Mouse (Mus musculus) kidney, postnatal 25 days (tissue): Measurements from ENCODE around the gene Adamts12.
A peak's percentile ranks its signal among the peaks of the same experiment; 100 is the strongest.

ENCODE experiments used
- DNase-seq, 2 experiments: peaks; one replicate each; pipeline ENCODE4 v3.0.0; 2021; ENCODE audit warnings: mixed read lengths in 2 of 2

The Adamts12 gene

DNA sequence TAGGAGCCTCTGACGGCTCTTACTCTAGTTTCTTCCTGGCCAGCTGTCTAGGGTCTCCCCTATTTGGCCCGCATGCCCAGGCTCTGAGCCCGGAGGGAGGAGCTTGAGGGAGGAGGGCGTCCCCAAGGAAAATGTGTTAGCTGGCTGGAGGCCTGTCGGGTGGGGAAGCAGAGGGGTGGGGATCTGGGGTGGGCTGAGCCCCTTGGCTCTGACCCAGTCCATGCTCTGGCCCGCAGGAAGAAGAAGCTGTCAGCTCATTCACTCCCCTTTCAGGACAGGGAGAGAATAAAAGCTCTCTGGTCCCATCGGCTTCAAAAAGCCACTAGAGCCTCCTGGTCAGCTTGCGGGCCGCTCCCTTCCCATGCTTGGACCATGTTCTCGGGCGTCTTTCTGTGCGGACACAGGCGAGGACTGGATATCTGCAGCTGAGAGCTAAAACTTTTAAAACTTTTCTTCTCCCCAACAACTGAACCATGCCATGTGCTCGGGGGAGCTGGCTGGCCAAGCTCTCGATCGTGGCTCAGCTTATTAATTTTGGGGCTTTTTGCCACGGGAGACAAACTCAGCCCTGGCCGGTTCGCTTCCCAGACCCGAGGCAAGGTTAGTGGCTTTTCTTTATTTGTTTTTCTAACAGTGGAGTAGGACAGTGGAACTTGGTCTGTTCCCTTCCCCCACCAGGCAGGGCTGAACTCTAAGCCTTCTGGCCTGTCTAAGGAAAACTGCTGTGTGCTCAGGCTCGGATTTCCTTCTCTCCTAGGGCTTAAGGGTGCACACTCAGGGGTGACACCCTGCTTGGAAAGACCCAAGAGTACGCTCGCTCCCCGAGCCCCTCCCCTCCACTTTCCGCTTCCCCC is at the start of gene Adamts12:
Gene Adamts12 (plus strand): TSS at position 233 of the 854 bp plus-strand sequence.
- peak; percentile 73 to 83 for DNase-seq

DNA sequence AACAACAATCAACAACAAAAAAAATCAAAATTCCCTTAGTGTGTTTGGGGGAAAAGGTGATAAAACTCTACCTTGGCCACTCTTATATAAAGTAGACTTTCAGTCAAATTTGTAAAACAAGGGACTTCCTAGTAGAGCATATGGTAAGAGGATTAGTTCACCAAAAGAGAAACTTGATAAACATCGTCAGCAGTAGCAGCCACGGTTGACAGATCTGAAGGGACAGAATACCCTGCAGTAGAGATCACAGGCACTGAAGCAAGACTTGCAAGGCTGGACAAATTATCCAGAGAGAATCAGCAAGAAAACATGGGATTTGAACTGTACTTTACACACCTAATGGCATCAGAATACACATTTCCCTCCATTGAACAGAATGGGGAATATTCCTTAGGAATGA is 49.7 kb upstream of the Adamts12 start:
- DNase-seq, result no peak

- peak in 1 of 2 experiments; percentile 14 for DNase-seq
These were observed 37.6 kb upstream of the Adamts12 start for GRCm38 (mm10) chr15:11026801-11027561.

DNA sequence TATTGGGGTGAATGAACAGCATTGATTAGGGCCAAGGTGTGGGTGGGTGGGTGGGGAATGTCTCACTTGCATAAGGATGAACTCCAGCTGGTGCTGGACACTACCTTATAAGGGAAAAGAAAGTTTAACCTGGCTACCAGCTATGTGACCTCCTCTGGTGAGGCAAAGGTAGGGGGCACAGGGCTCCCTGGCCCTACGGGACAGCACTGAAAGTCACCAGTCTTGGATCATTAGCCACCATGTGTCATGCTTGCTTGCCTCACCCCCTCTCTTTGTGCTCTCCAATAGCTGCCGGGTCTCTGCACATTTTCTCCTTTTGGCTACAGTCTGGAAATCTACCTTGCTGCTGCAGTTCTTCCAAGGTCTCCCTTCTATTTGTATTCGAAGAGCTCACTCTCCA is 34.4 kb upstream of the Adamts12 start:
- no peak for DNase-seq

- DNase-seq, result no peak
These were observed 28.6 kb upstream of the Adamts12 start for GRCm38 (mm10) chr15:11035947-11036474.

GRCm38 (mm10) chr15:11036535-11037375 is 27.8 kb upstream of the Adamts12 start:
- no peak for DNase-seq

- DNase-seq, result no peak
These were observed 27.3 kb upstream of the Adamts12 start for GRCm38 (mm10) chr15:11037376-11037695.

GRCm38 (mm10) chr15:11037711-11038110 is 26.9 kb upstream of the Adamts12 start, which contains the start of gene Rxfp3:
Rxfp3 (minus strand) TSS chr15:11037991.
- DNase-seq, result no peak

GRCm38 (mm10) chr15:11038476-11038875 is 26.1 kb upstream of the Adamts12 start:
- DNase-seq, result peak in 1 of 2 experiments; percentile 68

DNA sequence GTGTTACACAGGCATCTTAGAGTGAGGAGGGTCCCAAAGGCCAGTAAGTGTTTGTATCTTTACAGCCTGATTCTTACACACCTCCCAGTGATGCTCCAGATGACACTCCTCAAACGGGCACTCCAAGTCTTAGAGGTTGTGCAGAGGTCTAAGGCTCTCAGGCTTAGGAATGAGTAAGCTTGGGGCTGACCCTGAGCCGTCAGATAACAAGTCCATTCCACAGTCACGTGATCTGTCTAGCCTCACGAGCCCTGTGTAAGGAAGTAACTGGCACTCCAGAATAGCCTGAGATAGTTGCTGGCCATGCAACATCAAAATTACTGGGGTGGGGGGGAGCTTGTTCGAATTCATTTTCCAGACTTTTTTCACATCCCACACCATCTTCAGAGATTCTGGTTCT is 24.5 kb upstream of the Adamts12 start:
- no peak for DNase-seq

- DNase-seq, result no peak
These were observed 23.4 kb upstream of the Adamts12 start for GRCm38 (mm10) chr15:11041229-11041628.

DNA sequence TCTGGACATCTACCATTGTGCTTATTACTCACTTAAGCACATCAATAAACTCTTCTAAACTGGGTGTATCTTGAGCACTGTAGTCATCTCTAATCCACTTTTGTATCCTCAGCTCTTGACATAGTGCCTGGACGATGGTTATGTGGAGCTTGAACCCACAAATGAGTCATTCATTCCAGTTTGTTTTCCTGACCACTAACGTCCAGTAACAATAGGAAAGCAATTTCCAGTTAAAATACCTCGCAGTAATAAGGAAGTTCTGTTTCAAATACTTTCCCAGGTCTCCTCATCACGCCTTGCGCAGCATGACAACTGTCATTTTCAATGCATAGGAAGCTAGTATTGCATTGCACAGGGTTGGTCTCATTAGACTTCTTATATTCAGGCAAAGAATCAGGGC is 21.8 kb upstream of the Adamts12 start:
- no peak for DNase-seq

DNA sequence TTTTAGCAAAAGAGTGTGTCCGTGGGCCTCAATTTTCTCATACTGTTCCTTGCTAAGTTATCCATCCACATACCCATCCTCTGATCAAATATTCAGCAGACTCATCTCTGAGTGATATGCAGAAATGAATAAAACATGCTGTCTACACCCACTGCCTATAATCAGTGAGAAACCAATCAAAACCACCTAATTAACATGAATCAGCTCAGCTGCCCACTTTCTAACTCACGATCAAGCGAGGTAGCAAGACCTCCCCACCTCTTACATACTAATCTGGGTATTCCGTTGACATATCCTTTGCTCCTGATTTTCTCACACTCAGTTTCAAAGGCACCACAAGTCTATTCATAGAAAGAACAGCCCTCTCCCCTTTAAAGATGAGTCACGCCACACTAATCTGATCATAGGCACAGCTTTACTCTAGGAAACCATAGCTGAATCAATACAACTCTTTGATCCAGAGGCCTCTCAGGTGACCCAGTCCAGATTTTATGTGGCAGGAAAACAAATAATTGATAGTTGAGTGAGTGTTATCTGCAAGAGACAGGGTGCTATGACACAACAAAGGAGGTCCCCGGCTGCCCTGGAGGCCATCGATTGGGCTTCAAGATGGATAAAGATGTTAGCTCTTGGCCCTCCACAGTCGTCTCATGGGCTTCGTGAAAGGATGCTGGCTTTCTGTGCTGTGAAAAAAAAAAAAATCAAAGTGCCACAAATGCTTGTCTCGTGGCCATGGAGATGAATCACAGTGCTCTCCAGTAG is 10.7 kb upstream of the Adamts12 start:
- DNase-seq, result no peak

DNA sequence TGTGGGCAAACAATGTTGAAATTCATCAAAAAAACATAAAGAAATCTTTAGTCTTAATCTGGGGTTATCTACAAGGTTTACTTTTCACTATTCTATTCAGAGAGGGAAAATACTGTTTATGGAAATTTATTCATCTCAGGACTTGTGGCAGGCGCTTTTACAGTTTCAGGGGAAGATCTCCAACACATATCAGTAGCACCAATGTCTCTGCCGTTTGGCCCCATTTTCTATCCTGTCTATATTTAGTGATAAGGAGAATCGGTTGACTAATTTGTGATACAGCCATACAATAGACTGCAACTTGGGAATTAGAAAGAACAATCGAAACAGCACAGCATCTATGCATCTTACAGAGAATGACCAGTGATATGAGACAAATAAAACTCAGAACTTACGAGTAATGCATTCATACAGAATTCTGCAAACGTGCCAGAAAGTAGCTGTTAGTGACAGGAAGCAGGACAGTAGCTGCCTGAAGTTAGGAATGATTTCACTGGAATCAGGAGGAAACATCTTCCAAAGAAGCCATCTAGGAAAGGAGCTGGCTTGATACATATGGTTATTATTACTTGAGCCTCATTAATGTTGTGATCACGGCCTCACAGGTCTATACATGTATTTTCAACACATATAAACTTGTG is 10.0 kb upstream of the Adamts12 start:
- no peak for DNase-seq

DNA sequence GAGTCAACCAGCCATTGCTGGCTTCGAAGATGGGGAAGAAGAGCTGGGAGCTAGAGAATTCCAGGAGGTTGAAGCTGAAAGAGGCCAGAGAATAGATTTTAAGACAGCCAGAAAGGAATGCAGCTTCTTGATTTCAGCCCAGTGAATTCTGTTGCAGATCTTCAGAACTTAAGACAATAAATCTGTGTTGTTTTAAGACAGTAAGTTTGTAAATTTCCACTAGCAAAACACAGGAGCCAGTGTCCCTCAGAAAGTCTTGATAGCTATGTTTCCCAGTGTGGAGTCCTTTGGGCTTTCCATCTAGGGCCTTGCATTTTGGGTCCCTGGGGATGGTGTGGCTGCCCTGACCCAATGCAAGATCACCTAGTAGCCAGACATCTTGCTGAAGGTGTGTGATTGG is 1.7 kb upstream of the Adamts12 start:
- DNase-seq, result peak in 1 of 2 experiments; percentile 33

GRCm38 (mm10) chr15:11064160-11064557 is 431 bp upstream of the Adamts12 start:
- no peak for DNase-seq

GRCm38 (mm10) chr15:11065528-11066171 is 1.1 kb downstream of the Adamts12 start:
- no peak for DNase-seq

- DNase-seq, result no peak
These were observed 1.7 kb downstream of the Adamts12 start for GRCm38 (mm10) chr15:11066299-11066698.

DNA sequence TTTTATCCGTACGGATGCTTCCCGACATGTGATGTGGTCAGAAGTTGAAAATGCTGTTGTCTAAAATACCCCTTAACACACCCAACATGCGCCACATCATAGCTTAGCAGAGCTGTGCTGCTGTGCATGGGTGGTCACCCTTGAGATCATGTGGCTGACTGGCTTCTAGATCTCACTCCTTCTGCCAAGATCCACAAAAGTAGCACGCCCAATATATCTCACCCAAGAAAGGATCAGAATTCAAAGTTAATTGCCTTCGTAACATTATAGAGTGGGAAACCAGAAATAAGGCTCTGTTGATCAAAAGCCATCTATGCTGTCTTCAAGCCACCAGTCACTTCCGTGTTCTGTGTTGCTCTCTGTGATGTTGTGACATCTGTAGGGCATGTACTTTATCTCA is 3.3 kb downstream of the Adamts12 start:
- no peak for DNase-seq

DNA sequence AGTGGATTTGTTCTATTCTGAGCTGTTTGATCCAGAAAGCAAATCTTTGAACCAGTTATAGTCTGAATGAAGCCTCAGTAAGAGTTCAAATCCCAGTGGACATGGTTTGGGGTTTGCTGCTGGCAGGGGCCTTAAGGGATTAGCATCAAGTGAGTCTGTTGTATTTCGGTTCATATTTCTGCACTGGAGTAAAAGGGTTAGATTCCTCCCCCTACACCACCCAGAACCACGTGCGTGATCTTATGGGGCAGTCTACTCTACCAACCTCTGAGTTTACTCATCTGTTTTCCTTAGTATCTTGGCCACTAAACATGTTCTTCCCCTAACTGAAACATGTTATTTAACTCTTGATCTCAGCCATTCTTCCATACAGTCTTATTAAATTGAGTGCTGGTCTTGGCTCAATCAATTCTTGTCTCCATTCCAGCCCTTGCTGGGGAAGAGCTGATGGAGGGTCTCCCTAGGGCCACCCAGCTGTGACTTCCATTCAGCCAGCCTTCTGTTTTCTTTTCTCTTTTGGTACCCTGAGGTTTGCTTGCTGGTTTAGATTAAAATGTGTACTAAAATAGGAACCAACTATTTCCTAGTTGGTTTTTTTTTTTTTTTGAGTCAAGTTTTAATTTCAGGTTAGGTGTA is 11.3 kb downstream of the Adamts12 start:
- DNase-seq, result no peak
